ENCODE assay signal across 21 mouse cellular contexts in genomic region chr10:118711529-118711928, GRCm38 (mm10).
DNase-seq lines count a peak whose midpoint lies in the region; ATAC-seq and TF ChIP-seq lines count a peak whose summit lies in the region.
"Had no signal": no experiment of that assay in that cellular context is flagged by ENCODE, and none has a peak within 500 bp of the region (broad histone marks: within the 10 kb centered on the region; RNA-seq: fewer than 3 reads in every experiment).

No protein-coding gene starts in this region.

- H3K4me1 ChIP-seq in forebrain, postnatal 0 days (ENCODE audit: insufficient read depth), result peaks cover 5% of the 10 kb centered on the region; the same call in 1 of the 2 replicates
- no peaks in the 10 kb centered on the region for H3K4me1 ChIP-seq in forebrain, embryonic 14.5 days (ENCODE audit: control insufficient read depth, insufficient read depth, low read length)
- H3K4me1 ChIP-seq in heart, embryonic 16.5 days (ENCODE audit: control insufficient read depth, insufficient read depth, low read length), result peaks cover 24% of the 10 kb centered on the region
- peaks cover 11% of the 10 kb centered on the region for H3K4me1 ChIP-seq in limb, embryonic 15.5 days
- H3K4me1 ChIP-seq in limb, embryonic 10.5 days, result peaks cover 9% of the 10 kb centered on the region
- H3K4me1 ChIP-seq: lung, embryonic 15.5 days; neural tube, embryonic 12.5 days had no signal

- 35% methylated on average over 3 of the region's 3 CpGs for WGBS in forebrain, postnatal 0 days
- WGBS in forebrain, embryonic 14.5 days, result 22% methylated on average over 3 of the region's 3 CpGs
- WGBS in heart, embryonic 16.5 days, result 56% methylated on average over 3 of the region's 3 CpGs
- WGBS in limb, embryonic 15.5 days, result 63% methylated on average over 3 of the region's 3 CpGs
- WGBS in limb, embryonic 10.5 days, result 87% methylated on average over 3 of the region's 3 CpGs

- H3K4me2 ChIP-seq in forebrain, postnatal 0 days (ENCODE audit: low read depth), result no peak overlapping the region
- no peak overlapping the region for H3K4me2 ChIP-seq in forebrain, embryonic 14.5 days (ENCODE audit: low read length)
- no peak overlapping the region for H3K4me2 ChIP-seq in heart, embryonic 16.5 days (ENCODE audit: low read depth, low read length)
- H3K4me2 ChIP-seq in limb, embryonic 15.5 days, result no peak overlapping the region
- H3K4me2 ChIP-seq: hindbrain, embryonic 12.5 days; limb, embryonic 13.5 days; lung, embryonic 15.5 days; neural tube, embryonic 12.5 days had no signal

- H3K9me3 ChIP-seq in forebrain, postnatal 0 days (ENCODE audit: low read length), result no peaks in the 10 kb centered on the region
- no peaks in the 10 kb centered on the region for H3K9me3 ChIP-seq in forebrain, embryonic 14.5 days (replicated peaks; ENCODE audit: control insufficient read depth, low read length)
- H3K9me3 ChIP-seq in heart, embryonic 16.5 days (replicated peaks; ENCODE audit: control insufficient read depth, low read length), result no peaks in the 10 kb centered on the region
- H3K9me3 ChIP-seq in limb, embryonic 15.5 days, result no peaks in the 10 kb centered on the region
- no peaks in the 10 kb centered on the region for H3K9me3 ChIP-seq in limb, embryonic 10.5 days (replicated peaks)
- H3K9me3 ChIP-seq: embryonic facial prominence, embryonic 10.5 days; hindbrain, embryonic 12.5 days; limb, embryonic 13.5 days; lung, embryonic 15.5 days; neural tube, embryonic 12.5 days had no signal

- no peaks in the 10 kb centered on the region for H3K36me3 ChIP-seq in forebrain, postnatal 0 days (ENCODE audit: insufficient read depth)
- no peaks in the 10 kb centered on the region for H3K36me3 ChIP-seq in forebrain, embryonic 14.5 days (ENCODE audit: control insufficient read depth, insufficient read depth, low read length)
- no peaks in the 10 kb centered on the region for H3K36me3 ChIP-seq in heart, embryonic 16.5 days (ENCODE audit: control insufficient read depth, insufficient read depth)
- no peaks in the 10 kb centered on the region for H3K36me3 ChIP-seq in limb, embryonic 15.5 days
- H3K36me3 ChIP-seq in limb, embryonic 10.5 days, result no peaks in the 10 kb centered on the region
- H3K36me3 ChIP-seq: embryonic facial prominence, embryonic 10.5 days; hindbrain, embryonic 12.5 days; limb, embryonic 13.5 days; lung, embryonic 15.5 days; neural tube, embryonic 12.5 days had no signal

- DNase-seq in forebrain, postnatal 0 days, result no peak
- DNase-seq in forebrain, embryonic 14.5 days (ENCODE audit: low spot score), result no peak
- DNase-seq in heart, postnatal 14 days, result no peak
- no peak for DNase-seq in limb, embryonic 10.5 days (ENCODE audit: low spot score)
- peak; percentile 12 for DNase-seq in R1 (ENCODE audit: low read depth, low spot score)
- DNase-seq in cerebellum, adult 18-20 months, result no peak
- DNase-seq: adrenal gland, postnatal 25 days; cerebellum, adult 2 months; heart, adult 11 months; kidney, adult 18-20 months; thymus, postnatal 25 days had no signal

- no peak for TF ChIP-seq CTCF in forebrain, postnatal 0 days (IDR thresholded peaks at IDR 0.05; ENCODE audit: low read depth)

- no peak overlapping the region for H3K4me3 ChIP-seq in forebrain, postnatal 0 days (ENCODE audit: low read depth, low read length)
- no peak overlapping the region for H3K4me3 ChIP-seq in forebrain, embryonic 14.5 days (ENCODE audit: low read depth, low read length)
- no peak overlapping the region for H3K4me3 ChIP-seq in heart, embryonic 16.5 days (ENCODE audit: low read length)
- no peak overlapping the region for H3K4me3 ChIP-seq in limb, embryonic 15.5 days
- no peak overlapping the region for H3K4me3 ChIP-seq in limb, embryonic 10.5 days
- H3K4me3 ChIP-seq: embryonic facial prominence, embryonic 10.5 days; hindbrain, embryonic 12.5 days; limb, embryonic 13.5 days; lung, embryonic 15.5 days; neural tube, embryonic 12.5 days had no signal

- peak overlapping the region; percentile 21; the same call in 1 of the 2 replicates for H3K27ac ChIP-seq in forebrain, postnatal 0 days (ENCODE audit: low read depth, low read length)
- no peak overlapping the region for H3K27ac ChIP-seq in forebrain, embryonic 14.5 days (ENCODE audit: low read depth, low read length)
- H3K27ac ChIP-seq in heart, embryonic 16.5 days (ENCODE audit: low read length), result peak overlapping the region; percentile 50; the same call in 1 of the 2 replicates
- 0 out of 2 replicates have a peak overlapping the region, but pooled peaks have one; percentile 40 for H3K27ac ChIP-seq in limb, embryonic 15.5 days
- no peak overlapping the region for H3K27ac ChIP-seq in limb, embryonic 10.5 days
- H3K27ac ChIP-seq: embryonic facial prominence, embryonic 10.5 days; hindbrain, embryonic 12.5 days; limb, embryonic 13.5 days; liver, embryonic 14.5 days; lung, embryonic 15.5 days; neural tube, embryonic 12.5 days had no signal

- intact Hi-C loops in heart, postnatal 14 days (cut with DNase I), result no loop called here

- H3K27me3 ChIP-seq in forebrain, postnatal 0 days (ENCODE audit: insufficient read depth, low read length), result no peaks in the 10 kb centered on the region
- no peaks in the 10 kb centered on the region for H3K27me3 ChIP-seq in forebrain, embryonic 14.5 days (replicated peaks; ENCODE audit: control insufficient read depth, insufficient read depth, low read length)
- H3K27me3 ChIP-seq in heart, embryonic 16.5 days (ENCODE audit: control insufficient read depth, insufficient read depth, low read length), result no peaks in the 10 kb centered on the region
- H3K27me3 ChIP-seq in limb, embryonic 15.5 days, result no peaks in the 10 kb centered on the region
- H3K27me3 ChIP-seq in limb, embryonic 10.5 days (ENCODE audit: low read depth, poor library complexity, severe bottlenecking), result no peaks in the 10 kb centered on the region
- H3K27me3 ChIP-seq: CH12.LX; hindbrain, embryonic 12.5 days; limb, embryonic 13.5 days; lung, embryonic 15.5 days; neural tube, embryonic 12.5 days had no signal

- peak; percentile 69 for ATAC-seq in forebrain, postnatal 0 days
- no peak for ATAC-seq in forebrain, embryonic 14.5 days
- ATAC-seq in heart, embryonic 16.5 days (replicated peaks; ENCODE audit: extremely low read depth, insufficient read depth, low FRiP score), result no peak
- ATAC-seq in limb, embryonic 15.5 days (ENCODE audit: insufficient number of reproducible peaks, low FRiP score, low TSS enrichment, low read depth), result no peak
- ATAC-seq: forebrain, embryonic 16.5 days had no signal

- no peak overlapping the region for H3K9ac ChIP-seq in forebrain, postnatal 0 days
- H3K9ac ChIP-seq in forebrain, embryonic 14.5 days (ENCODE audit: low read length), result no peak overlapping the region
- no peak overlapping the region for H3K9ac ChIP-seq in heart, embryonic 16.5 days (ENCODE audit: low read length)
- H3K9ac ChIP-seq in limb, embryonic 15.5 days, result no peak overlapping the region
- H3K9ac ChIP-seq: hindbrain, embryonic 12.5 days; limb, embryonic 13.5 days; liver, embryonic 14.5 days; lung, embryonic 15.5 days; neural tube, embryonic 12.5 days had no signal

Comparison
In these comparisons a context has a peak if more than half of its experiments do, and no peak if none do; other contexts are left out.
1. H3K27ac ChIP-seq: peak in forebrain, postnatal 0 days (single experiment), heart, embryonic 16.5 days (single experiment) and limb, embryonic 15.5 days (single experiment); none in forebrain, embryonic 14.5 days (single experiment) and limb, embryonic 10.5 days (single experiment).